Mouse (Mus musculus) midbrain, embryonic 12.5 days (tissue): ENCODE measurements around the gene Trim44. TPM values are rescaled to one million over a fixed set of nuclear protein-coding genes. Genes with fewer than 3 reads are reported as not detected.

Experiments
- polyA plus RNA-seq: library from polyadenylated mRNA; unstranded; fragments of >200 nt; fragmentation: Nextera tagmentation; extraction: Ambion mirVana; gene quantifications from 2 replicates; pipeline ENCODE4 v1.2.1, GENCODE M21; 2016

Gene Trim44
- polyA plus RNA-seq, 1 experiment from 2014 or later, result 59.0 TPM

Other genes with a start within 250 kb of the Trim44 start
- gene Ldlrad3, start 221.4 kb downstream of the Trim44 start, polyA plus RNA-seq, result 58.8 and 60.0 TPM in 2 replicates
- 48.4 and 52.6 TPM in 2 replicates for gene Fjx1, start 44.7 kb upstream of the Trim44 start, polyA plus RNA-seq
- gene Pamr1, start 142.2 kb upstream of the Trim44 start, polyA plus RNA-seq, result 1.7 and 2.7 TPM in 2 replicates